Mouse (Mus musculus) hindbrain, embryonic 10.5 days (tissue): ENCODE data around the gene Lax1. TPM values are rescaled to one million over a fixed set of nuclear protein-coding genes. Genes with fewer than 3 reads are reported as not detected.
"Not testable (repeated sequence)": the region's sequence is repeated elsewhere in the genome, so short reads cannot be mapped to it uniquely, and the experiment has no call there.

ENCODE experiments used
- DNase-seq: peaks from one replicate; pipeline ENCODE4 v3.0.0-alpha.2; 2017; ENCODE audit warnings: low spot score
- H3K27ac ChIP-seq: fragments of 300-500 bp; sonication (generic); 2 replicates; pipeline ENCODE4 v1.5.1; 2016; ENCODE audit warnings: mild to moderate bottlenecking, moderate library complexity
- H3K27me3 ChIP-seq: fragments of 300-500 bp; sonication (generic); 2 replicates; pipeline ENCODE4 v1.6.1; 2016; ENCODE audit warnings: mild to moderate bottlenecking; ENCODE audit not compliant: poor library complexity, insufficient read depth, severe bottlenecking
- H3K36me3 ChIP-seq: fragments of 300-500 bp; sonication (generic); 2 replicates; pipeline ENCODE4 v1.6.1; 2016; ENCODE audit warnings: mild to moderate bottlenecking, moderate library complexity
- H3K4me1 ChIP-seq: fragments of 300-500 bp; sonication (generic); replicated peaks from 2 replicates; pipeline ENCODE4 v1.6.1; 2016; ENCODE audit warnings: mild to moderate bottlenecking
- H3K4me3 ChIP-seq: fragments of 300-500 bp; sonication (generic); 2 replicates; pipeline ENCODE4 v1.5.1; 2016; ENCODE audit warnings: mild to moderate bottlenecking, moderate library complexity
- H3K9me3 ChIP-seq: fragments of 300-500 bp; sonication (generic); 2 replicates; pipeline ENCODE4 v1.6.1; 2016; ENCODE audit warnings: mild to moderate bottlenecking, moderate library complexity
- WGBS: fragments of 180-500 bp; shearing (Covaris S2); methylation state at CpG from one replicate; pipeline ENCODE4 v1.1.7; 2016; 5-methylcytosine and 5-hydroxymethylcytosine counted together
- polyA plus RNA-seq: library from polyadenylated mRNA; unstranded; fragments of >200 nt; fragmentation: Nextera tagmentation; extraction: Ambion mirVana; gene quantifications from 2 replicates; pipeline ENCODE4 v1.2.1, GENCODE M21; 2016

Lax1 gene
- polyA plus RNA-seq, 1 experiment from 2014 or later: not detected

GRCm38 (mm10) chr1:133671266-133671665 lies 18.6 kb downstream of the Lax1 start:
- WGBS: 95% methylated on average over 3 of the region's 3 CpGs
- H3K9me3 ChIP-seq: no peaks in the 10 kb centered on the region
- no peaks in the 10 kb centered on the region for H3K27me3 ChIP-seq
- no peak overlapping the region for H3K4me3 ChIP-seq
- no peak for DNase-seq
- no peaks in the 10 kb centered on the region for H3K4me1 ChIP-seq
- no peaks in the 10 kb centered on the region for H3K36me3 ChIP-seq
- no peak overlapping the region for H3K27ac ChIP-seq

DNA sequence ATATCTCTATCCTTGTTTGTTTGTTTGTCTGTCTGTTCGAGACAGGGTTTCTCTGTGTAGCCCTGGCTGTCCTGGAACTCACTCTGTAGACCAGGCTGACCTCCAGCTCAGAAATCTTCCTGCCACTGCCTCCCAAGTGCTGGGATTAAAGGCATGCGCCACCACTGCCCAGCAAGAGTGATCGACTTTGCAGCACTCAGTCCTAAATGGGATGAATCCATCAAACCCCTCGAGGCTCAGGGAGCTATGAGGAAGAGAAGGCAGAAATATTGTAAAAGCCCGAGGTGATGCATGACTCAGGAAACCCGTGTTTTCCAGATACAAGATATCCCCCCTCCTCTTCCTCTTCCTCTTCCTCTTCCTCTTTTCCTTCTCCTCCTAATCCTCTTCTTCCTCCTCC lies 19.1 kb downstream of the Lax1 start:
- Histone ChIP-seq H3K4me1 (no peaks in the 10 kb centered on the region), H3K27me3 (no peaks in the 10 kb centered on the region), H3K4me3 (no peak overlapping the region), H3K36me3 (no peaks in the 10 kb centered on the region), H3K27ac (no peak overlapping the region), H3K9me3 (no peaks in the 10 kb centered on the region)
- DNase-seq: no peak
- WGBS: 86% methylated on average over 6 of the region's 6 CpGs

DNA sequence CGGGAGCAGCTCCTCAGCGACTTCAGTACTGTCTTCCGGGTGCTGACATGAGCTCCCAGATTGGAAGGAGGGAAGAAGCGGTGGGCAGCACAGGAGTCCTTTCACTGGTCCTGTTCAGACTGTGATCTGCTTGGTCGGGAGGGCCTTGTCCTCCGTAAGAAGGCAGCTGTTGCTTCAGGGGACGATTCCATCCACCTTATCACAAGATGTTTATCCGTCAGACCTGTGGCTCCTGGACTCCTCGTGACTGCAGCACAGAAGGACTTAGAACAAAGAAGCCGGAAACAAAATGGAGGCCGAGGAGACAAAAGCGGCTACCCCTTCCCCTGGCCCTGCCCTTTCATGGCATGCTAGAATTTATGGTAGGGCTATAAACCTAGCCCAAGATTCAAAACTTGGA lies 19.7 kb downstream of the Lax1 start:
- Histone ChIP-seq H3K9me3 (no peaks in the 10 kb centered on the region), H3K36me3 (no peaks in the 10 kb centered on the region), H3K4me1 (no peaks in the 10 kb centered on the region), H3K27ac (no peak overlapping the region), H3K4me3 (no peak overlapping the region), H3K27me3 (no peaks in the 10 kb centered on the region)
- no peak for DNase-seq
- 87% methylated on average over 12 of the region's 12 CpGs for WGBS

DNA sequence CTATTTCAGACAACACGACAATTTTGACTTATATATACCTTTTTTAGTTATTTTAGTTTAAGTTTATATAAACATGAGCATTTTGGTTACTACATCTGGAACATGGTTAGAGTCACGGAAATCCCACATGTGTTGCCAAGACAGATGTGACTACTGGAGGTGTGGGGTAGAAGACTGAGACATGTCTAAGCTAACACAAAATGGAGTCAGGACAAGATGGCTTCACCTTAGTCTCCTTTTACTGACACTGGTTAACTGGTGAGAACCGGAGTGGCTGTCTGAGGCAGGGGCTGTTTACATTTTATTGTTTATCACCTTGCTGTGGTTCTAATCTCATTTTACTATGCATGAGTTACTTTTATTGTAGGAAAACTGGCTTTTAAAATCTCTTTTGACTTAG lies 21.3 kb downstream of the Lax1 start:
- no peak overlapping the region for H3K27ac ChIP-seq
- H3K4me3 ChIP-seq: no peak overlapping the region
- no peaks in the 10 kb centered on the region for H3K4me1 ChIP-seq
- no peaks in the 10 kb centered on the region for H3K36me3 ChIP-seq
- 89% methylated on average over 3 of the region's 3 CpGs for WGBS
- no peak for DNase-seq
- no peaks in the 10 kb centered on the region for H3K27me3 ChIP-seq
- H3K9me3 ChIP-seq: no peaks in the 10 kb centered on the region

- no peak for DNase-seq
- 24% methylated on average over 7 of the region's 7 CpGs for WGBS
- Histone ChIP-seq H3K4me3 (no peak overlapping the region), H3K9me3 (no peaks in the 10 kb centered on the region), H3K27me3 (no peaks in the 10 kb centered on the region), H3K4me1 (no peaks in the 10 kb centered on the region), H3K36me3 (no peaks in the 10 kb centered on the region), H3K27ac (no peak overlapping the region)
Measured at GRCm38 (mm10) chr1:133667721-133668120, 22.2 kb downstream of the Lax1 start.

DNA sequence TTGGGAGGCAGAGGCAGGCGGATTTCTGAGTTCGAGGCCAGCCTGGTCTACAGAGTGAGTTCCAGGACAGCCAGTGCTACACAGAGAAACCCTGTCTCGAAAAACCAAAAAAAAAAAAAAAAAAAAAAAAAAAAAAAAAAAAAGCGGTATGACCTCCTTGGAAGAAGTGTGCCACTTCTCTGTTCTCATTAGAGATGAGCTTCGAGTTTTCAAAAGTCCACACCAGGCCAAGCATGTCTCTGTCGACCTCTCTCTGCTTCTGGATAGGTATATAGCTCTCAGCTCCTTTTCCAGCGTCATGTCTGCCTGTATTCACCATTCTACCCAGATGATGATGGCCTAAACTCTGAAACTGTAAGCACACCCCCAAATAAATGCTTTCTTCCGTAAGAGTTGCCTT lies 24.2 kb downstream of the Lax1 start:
- WGBS: 87% methylated on average over 8 of the region's 8 CpGs
- H3K36me3 ChIP-seq, H3K4me3 ChIP-seq, H3K27me3 ChIP-seq, DNase-seq, H3K27ac ChIP-seq, H3K4me1 ChIP-seq, H3K9me3 ChIP-seq: not testable (repeated sequence)

DNA sequence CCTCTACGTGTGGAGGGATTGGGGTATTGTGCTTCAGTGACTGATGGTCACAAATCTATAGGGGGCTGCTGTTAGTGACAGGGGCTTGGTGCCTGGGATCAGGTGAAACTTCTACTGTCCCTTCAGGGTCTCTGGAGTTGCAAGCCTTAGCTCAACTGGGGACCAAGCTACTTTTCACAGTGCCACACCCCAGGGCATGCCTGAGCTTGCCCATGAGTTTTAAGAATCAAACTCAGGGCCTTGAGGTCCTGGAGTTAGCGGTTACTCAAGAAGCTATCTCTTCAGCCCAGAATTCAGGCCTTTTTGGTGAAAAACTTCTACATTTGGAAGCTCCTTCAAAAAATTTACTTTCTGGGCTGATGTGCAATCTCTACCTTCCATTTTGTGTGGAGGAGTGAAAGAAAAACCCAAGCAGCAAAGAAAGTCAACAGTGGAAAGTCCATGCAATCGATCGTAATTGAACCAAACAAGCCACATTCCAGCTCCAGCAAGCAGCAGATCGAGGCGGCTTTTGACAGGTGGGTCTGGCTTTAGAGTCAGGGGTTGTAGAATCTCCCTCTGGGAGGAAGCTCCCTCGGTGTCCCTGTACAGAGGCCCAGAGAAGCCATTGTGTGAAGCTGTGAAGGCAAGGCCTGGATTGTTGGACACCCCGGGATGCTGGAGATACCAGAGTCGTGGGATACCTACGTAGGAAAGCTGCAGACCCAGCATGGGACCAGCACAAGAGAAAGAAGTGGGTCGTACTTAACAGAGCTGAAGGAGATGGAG lies 25.5 kb downstream of the Lax1 start:
- WGBS: 55% methylated on average over 11 of the region's 11 CpGs
- no peaks in the 10 kb centered on the region for H3K27me3 ChIP-seq
- DNase-seq: no peak
- peaks cover 12% of the 10 kb centered on the region for H3K4me1 ChIP-seq
- peaks cover 4% of the 10 kb centered on the region for H3K36me3 ChIP-seq
- no peak overlapping the region for H3K4me3 ChIP-seq
- no peak overlapping the region for H3K27ac ChIP-seq
- no peaks in the 10 kb centered on the region for H3K9me3 ChIP-seq

GRCm38 (mm10) chr1:133663427-133663826 lies 26.5 kb downstream of the Lax1 start:
- Histone ChIP-seq H3K4me1 (peaks cover 21% of the 10 kb centered on the region), H3K36me3 (peaks cover 14% of the 10 kb centered on the region), H3K27me3 (no peaks in the 10 kb centered on the region), H3K4me3 (no peak overlapping the region), H3K27ac (no peak overlapping the region), H3K9me3 (no peaks in the 10 kb centered on the region)
- DNase-seq: no peak
- 86% methylated on average over 4 of the region's 4 CpGs for WGBS

GRCm38 (mm10) chr1:133662941-133663340 lies 27.0 kb downstream of the Lax1 start:
- Histone ChIP-seq H3K27me3 (no peaks in the 10 kb centered on the region), H3K27ac (no peak overlapping the region), H3K9me3 (no peaks in the 10 kb centered on the region), H3K4me3 (no peak overlapping the region), H3K4me1 (peaks cover 24% of the 10 kb centered on the region), H3K36me3 (peaks cover 18% of the 10 kb centered on the region)
- 94% methylated on average over 7 of the region's 7 CpGs for WGBS
- DNase-seq: no peak

DNA sequence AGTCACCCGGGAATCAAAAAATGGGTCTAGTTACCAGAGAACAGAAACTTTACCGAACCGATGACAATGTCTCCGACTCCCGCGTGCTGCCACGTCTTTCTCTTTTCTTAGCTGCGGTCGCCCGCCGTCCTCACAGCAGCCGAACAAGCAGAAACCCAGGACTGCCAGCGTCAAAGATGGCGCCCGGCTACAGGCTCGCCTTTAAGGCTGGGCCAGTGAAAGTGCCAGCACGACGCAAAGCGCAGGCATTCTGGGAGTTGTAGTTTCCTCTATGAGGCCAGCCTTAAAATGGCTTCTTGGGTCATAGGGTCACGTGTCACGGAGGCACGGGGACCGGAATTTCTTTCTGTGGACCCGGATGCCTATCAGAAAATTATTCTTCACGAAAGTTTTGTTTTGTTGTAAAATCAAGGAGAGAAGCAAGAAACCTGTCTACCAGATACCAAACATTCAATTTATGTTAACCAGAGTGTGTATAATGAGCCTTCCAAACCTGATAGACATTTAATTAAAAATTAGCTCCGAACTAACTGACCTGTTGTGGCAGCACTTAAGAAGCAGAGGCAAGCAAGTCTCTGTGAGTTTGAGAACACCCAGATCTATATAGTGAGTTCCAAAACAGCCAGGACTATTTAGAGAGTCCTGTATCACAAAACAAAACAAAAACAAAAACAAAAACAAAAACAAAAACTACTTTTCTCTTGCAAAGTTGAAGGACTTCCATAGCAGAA lies 28.5 kb downstream of the Lax1 start, which contains the start of gene Gm38394:
TSS of gene Gm38394 (minus strand) at position 116 of the 731 bp plus-strand sequence.
- Histone ChIP-seq H3K4me1 (peaks cover 37% of the 10 kb centered on the region), H3K36me3 (peaks cover 34% of the 10 kb centered on the region), H3K27ac (peak within 1 kb of the TSS; percentile 97), H3K4me3 (peak within 1 kb of the TSS; percentile 90), H3K9me3 (no peaks in the 10 kb centered on the region), H3K27me3 (no peaks in the 10 kb centered on the region)
- 3% methylated on average over 26 of the region's 26 CpGs for WGBS
- peak; percentile 94 for DNase-seq

GRCm38 (mm10) chr1:133660466-133661202 lies 29.3 kb downstream of the Lax1 start, which contains the start of gene Zbed6:
Gene Zbed6, minus strand, starts transcription at chr1:133660885.
- WGBS: 2% methylated on average over 41 of the region's 41 CpGs
- Histone ChIP-seq H3K4me3 (peak within 1 kb of the TSS; percentile 90), H3K9me3 (no peaks in the 10 kb centered on the region), H3K4me1 (peaks cover 37% of the 10 kb centered on the region), H3K27me3 (no peaks in the 10 kb centered on the region), H3K27ac (peak within 1 kb of the TSS; percentile 97), H3K36me3 (peaks cover 40% of the 10 kb centered on the region)
- peak; percentile 82 for DNase-seq

- no peaks in the 10 kb centered on the region for H3K9me3 ChIP-seq
- no peak for DNase-seq
- H3K27me3 ChIP-seq: no peaks in the 10 kb centered on the region
- peaks cover 37% of the 10 kb centered on the region for H3K4me1 ChIP-seq
- 90% methylated on average over 3 of the region's 3 CpGs for WGBS
- H3K27ac ChIP-seq: no peak overlapping the region
- H3K36me3 ChIP-seq: peaks cover 45% of the 10 kb centered on the region
- peak overlapping the region; percentile 90; the same call in 1 of the 2 replicates for H3K4me3 ChIP-seq
Measured at GRCm38 (mm10) chr1:133658878-133659277, 31.0 kb downstream of the Lax1 start.

GRCm38 (mm10) chr1:133656811-133657210 lies 33.1 kb downstream of the Lax1 start:
- no peak overlapping the region for H3K4me3 ChIP-seq
- 74% methylated on average over 5 of the region's 5 CpGs for WGBS
- no peak for DNase-seq
- peaks cover 64% of the 10 kb centered on the region for H3K36me3 ChIP-seq
- no peak overlapping the region for H3K27ac ChIP-seq
- no peaks in the 10 kb centered on the region for H3K9me3 ChIP-seq
- no peaks in the 10 kb centered on the region for H3K27me3 ChIP-seq
- H3K4me1 ChIP-seq: peaks cover 37% of the 10 kb centered on the region
